7 mouse cellular contexts compared by ENCODE assay signal in genomic region chr4:154946319-154946718, GRCm38 (mm10). TPM values are rescaled to one million over a fixed set of nuclear protein-coding genes. Genes with fewer than 3 reads are reported as not detected.
A peak's percentile ranks its signal among the peaks of the same experiment; 100 is the strongest.
DNase-seq lines count a peak whose midpoint lies in the region; ATAC-seq and TF ChIP-seq lines count a peak whose summit lies in the region.

No protein-coding gene starts in this region.

- no peaks in the 10 kb centered on the region for H3K9me3 ChIP-seq in intestine, embryonic 16.5 days (ENCODE audit: control insufficient read depth, low read length)
- 0 out of 2 replicates have a peak, but pooled peaks cover 2% of the 10 kb centered on the region for H3K9me3 ChIP-seq in liver, embryonic 11.5 days (ENCODE audit: control insufficient read depth, low read length)

- peaks cover 12% of the 10 kb centered on the region for H3K4me1 ChIP-seq in intestine, embryonic 16.5 days (ENCODE audit: control insufficient read depth, insufficient read depth, low read length)
- H3K4me1 ChIP-seq in liver, embryonic 11.5 days (replicated peaks; ENCODE audit: control insufficient read depth, insufficient read depth, low read length): no peaks in the 10 kb centered on the region

- H3ac ChIP-seq in myocyte (ENCODE audit: control insufficient read depth, insufficient read length): no peak overlapping the region

- peak overlapping the region; percentile 55 for H3K4me2 ChIP-seq in intestine, embryonic 16.5 days (ENCODE audit: low read depth, low read length)
- H3K4me2 ChIP-seq in liver, embryonic 11.5 days: peak overlapping the region; percentile 46
- peak overlapping the region; percentile 24 for H3K4me2 ChIP-seq in myocyte (ENCODE audit: low read depth)

- ATAC-seq in granulocyte monocyte progenitor cell, adult 5-6 weeks (replicated peaks; ENCODE audit: poor library complexity, severe bottlenecking): peak; percentile 62
- ATAC-seq in intestine, embryonic 16.5 days: peak; percentile 94
- peak; percentile 76 for ATAC-seq in liver, embryonic 11.5 days (replicated peaks; ENCODE audit: low FRiP score)

- 2% methylated on average over 8 of the region's 8 CpGs for WGBS in intestine, embryonic 16.5 days
- 3% methylated on average over 8 of the region's 8 CpGs for WGBS in liver, embryonic 11.5 days

- peak; percentile 85 for DNase-seq in adrenal gland, adult 2 months
- DNase-seq in cerebellum, postnatal 36 days: peak; percentile 54 to 58
- no peak for DNase-seq in liver, embryonic 11.5 days (ENCODE audit: low spot score)
- no peak for DNase-seq in spleen, adult 18-20 months

- no peaks in the 10 kb centered on the region for H3K79me2 ChIP-seq in myocyte (ENCODE audit: control insufficient read depth, insufficient read depth)

- no peak for TF ChIP-seq POLR2A in myocyte (IDR thresholded peaks at IDR 0.05; ENCODE audit: insufficient read length, low read depth)

- H3K4me3 ChIP-seq in intestine, embryonic 16.5 days (ENCODE audit: low read length): peak overlapping the region; percentile 32
- H3K4me3 ChIP-seq in liver, embryonic 11.5 days (ENCODE audit: low read depth, low read length): peak overlapping the region; percentile 25
- no peak overlapping the region for H3K4me3 ChIP-seq in myocyte

- peak overlapping the region; percentile 53; the same call in 1 of the 2 replicates for H3K9ac ChIP-seq in intestine, embryonic 16.5 days (ENCODE audit: low read depth, low read length)
- H3K9ac ChIP-seq in liver, embryonic 11.5 days (ENCODE audit: low read depth, low read length): no peak overlapping the region

- H3K27me3 ChIP-seq in intestine, embryonic 16.5 days (replicated peaks; ENCODE audit: control insufficient read depth, insufficient read depth, low read length): peaks cover 13% of the 10 kb centered on the region
- peaks cover 35% of the 10 kb centered on the region for H3K27me3 ChIP-seq in liver, embryonic 11.5 days (replicated peaks; ENCODE audit: control insufficient read depth, insufficient read depth, low read length)
- peaks cover 38% of the 10 kb centered on the region for H3K27me3 ChIP-seq in myocyte (ENCODE audit: control insufficient read depth, insufficient read depth, insufficient read length)

- H3K27ac ChIP-seq in intestine, embryonic 16.5 days (ENCODE audit: low read length): 0 out of 2 replicates have a peak overlapping the region, but pooled peaks have one; percentile 7
- no peak overlapping the region for H3K27ac ChIP-seq in liver, embryonic 11.5 days (ENCODE audit: low read depth, low read length)

- no peaks in the 10 kb centered on the region for H3K36me3 ChIP-seq in intestine, embryonic 16.5 days (ENCODE audit: control insufficient read depth, insufficient read depth, low read length)
- no peaks in the 10 kb centered on the region for H3K36me3 ChIP-seq in liver, embryonic 11.5 days (ENCODE audit: control insufficient read depth, insufficient read depth, low read length)
- H3K36me3 ChIP-seq in myocyte (ENCODE audit: control insufficient read depth, insufficient read depth): no peaks in the 10 kb centered on the region

TF ChIP-seq in myocyte, 11 proteins besides CTCF, POLR2A, EP300 and RAD21:
- TF ChIP-seq CEBPB (IDR thresholded peaks at IDR 0.05; ENCODE audit: insufficient read depth, poor library complexity, severe bottlenecking): no peak
- TF ChIP-seq REST (IDR thresholded peaks at IDR 0.05; ENCODE audit: insufficient read depth, insufficient read length): no peak
- no peak for TF ChIP-seq MAX (IDR thresholded peaks at IDR 0.05; ENCODE audit: low read depth)
- TF ChIP-seq TCF3 (IDR thresholded peaks at IDR 0.05; ENCODE audit: insufficient read length, low read depth): no peak
- no peak for TF ChIP-seq USF1 (IDR thresholded peaks at IDR 0.05; ENCODE audit: low read depth)
- no peak for TF ChIP-seq E2F4 (IDR thresholded peaks at IDR 0.05; ENCODE audit: insufficient read depth)
- TF ChIP-seq POLR2AphosphoS2 (IDR thresholded peaks at IDR 0.05; ENCODE audit: insufficient read length, low read depth): no peak
- no peak for TF ChIP-seq SRF (IDR thresholded peaks at IDR 0.05; ENCODE audit: control insufficient read depth, insufficient read length, low read depth)
- TF ChIP-seq MYOG (IDR thresholded peaks at IDR 0.05; ENCODE audit: control insufficient read depth in 1 of 3, insufficient read depth in 1 of 3, insufficient read length in 2 of 3, low read depth in 2 of 3): no peak

RNA-seq across cellular contexts. Expression of gene Hes5, which starts 14.4 kb away (rescaled TPM):
- not detected for total RNA-seq in adrenal gland, adult 2 months (2021)
- polyA plus RNA-seq in adrenal gland, adult 2 months (2012; rRNA removed): 0.27 TPM in 1 of 2 replicates, not detected in the other
- total RNA-seq in granulocyte monocyte progenitor cell, adult 5-6 weeks (2014; fragmentation: Nextera tagmentation): 0.85 TPM in 1 of 2 replicates, not detected in the other
- 0.52 TPM in 1 of 2 replicates, not detected in the other for total RNA-seq in granulocyte monocyte progenitor cell, adult 5-6 weeks (2017)
- polyA plus RNA-seq in intestine, embryonic 16.5 days (2015; fragmentation: Nextera tagmentation; extraction: Ambion mirVana): 1.3 and 1.4 TPM in 2 replicates
- 0.63 TPM in 1 of 2 replicates, not detected in the other for polyA plus RNA-seq in liver, embryonic 11.5 days (2014; fragmentation: Nextera tagmentation; extraction: Ambion mirVana)
- polyA plus RNA-seq in myocyte (2012; fragmentation: generic; extraction: Trizol): not detected

RNA-seq across cellular contexts. Expression of gene Pank4, which starts 17.6 kb away (rescaled TPM):
- total RNA-seq in adrenal gland, adult 2 months (2021): 10 to 100 TPM; 24.5 to 28.0 TPM
- polyA plus RNA-seq in adrenal gland, adult 2 months (2012; rRNA removed): 34.8 and 35.3 TPM in 2 replicates
- 36.3 and 45.1 TPM in 2 replicates for total RNA-seq in granulocyte monocyte progenitor cell, adult 5-6 weeks (2014; fragmentation: Nextera tagmentation)
- 17.3 and 20.8 TPM in 2 replicates for total RNA-seq in granulocyte monocyte progenitor cell, adult 5-6 weeks (2017)
- 32.4 and 34.2 TPM in 2 replicates for polyA plus RNA-seq in intestine, embryonic 16.5 days (2015; fragmentation: Nextera tagmentation; extraction: Ambion mirVana)
- 44.2 and 47.2 TPM in 2 replicates for polyA plus RNA-seq in liver, embryonic 11.5 days (2014; fragmentation: Nextera tagmentation; extraction: Ambion mirVana)
- polyA plus RNA-seq in myocyte (2012; fragmentation: generic; extraction: Trizol): 21.0 TPM

RNA-seq across cellular contexts. Expression of gene Tnfrsf14, which starts 18.0 kb away (rescaled TPM):
- total RNA-seq in adrenal gland, adult 2 months (2021): 1 to 10 TPM; 6.1 to 8.4 TPM
- polyA plus RNA-seq in adrenal gland, adult 2 months (2012; rRNA removed): 14.9 and 27.2 TPM in 2 replicates
- total RNA-seq in granulocyte monocyte progenitor cell, adult 5-6 weeks (2014; fragmentation: Nextera tagmentation): 85.4 and 110 TPM in 2 replicates
- 33.2 and 38.4 TPM in 2 replicates for total RNA-seq in granulocyte monocyte progenitor cell, adult 5-6 weeks (2017)
- polyA plus RNA-seq in intestine, embryonic 16.5 days (2015; fragmentation: Nextera tagmentation; extraction: Ambion mirVana): 2.3 and 3.5 TPM in 2 replicates
- 23.1 and 24.4 TPM in 2 replicates for polyA plus RNA-seq in liver, embryonic 11.5 days (2014; fragmentation: Nextera tagmentation; extraction: Ambion mirVana)
- polyA plus RNA-seq in myocyte (2012; fragmentation: generic; extraction: Trizol): 0.43 TPM

RNA-seq across cellular contexts. Expression of gene Fam213b, which starts 47.4 kb away (rescaled TPM):
- total RNA-seq in adrenal gland, adult 2 months (2021): 10 to 100 TPM; 41.1 to 56.2 TPM
- 61.1 and 87.9 TPM in 2 replicates for polyA plus RNA-seq in adrenal gland, adult 2 months (2012; rRNA removed)
- total RNA-seq in granulocyte monocyte progenitor cell, adult 5-6 weeks (2014; fragmentation: Nextera tagmentation): 6.9 and 8.5 TPM in 2 replicates
- 2.9 and 6.7 TPM in 2 replicates for total RNA-seq in granulocyte monocyte progenitor cell, adult 5-6 weeks (2017)
- 39.7 and 42.8 TPM in 2 replicates for polyA plus RNA-seq in intestine, embryonic 16.5 days (2015; fragmentation: Nextera tagmentation; extraction: Ambion mirVana)
- 17.4 and 20.1 TPM in 2 replicates for polyA plus RNA-seq in liver, embryonic 11.5 days (2014; fragmentation: Nextera tagmentation; extraction: Ambion mirVana)
- polyA plus RNA-seq in myocyte (2012; fragmentation: generic; extraction: Trizol): 5.7 TPM

Comparison
In these comparisons a context has a peak if more than half of its experiments do, and no peak if none do; other contexts are left out.
1. DNase-seq: peak in adrenal gland, adult 2 months (single experiment) and cerebellum, postnatal 36 days (2 of 2); none in liver, embryonic 11.5 days (single experiment) and spleen, adult 18-20 months (0 of 2).
2. Peak in every context shown above with its lines, with median percentiles within 50 percentile points of each other: ATAC-seq and H3K4me2 ChIP-seq.